Mouse (Mus musculus): ENCODE results near the gene Oaz3. TPM values are rescaled to one million over a fixed set of nuclear protein-coding genes. Genes with fewer than 3 reads are reported as not detected.

Gene Oaz3
- polyA plus RNA-seq, 1 experiment from 2014 or later: 0.76 TPM

GRCm38 (mm10) chr3:94389420-94389819, 54.3 kb downstream of the Oaz3 start:
- Histone ChIP-seq H3K4me1 (replicated peaks; ENCODE audit: control insufficient read depth, insufficient read depth, low read length) (no peaks in the 10 kb centered on the region), H3K4me2 (ENCODE audit: low read depth, low read length, severe bottlenecking) (no peak overlapping the region), H3K9me3 (ENCODE audit: control insufficient read depth, low read length) (no peaks in the 10 kb centered on the region), H3K9ac (ENCODE audit: low read length) (no peak overlapping the region), H3K27ac (ENCODE audit: low read depth, low read length) (no peak overlapping the region), H3K4me3 (ENCODE audit: low read depth, low read length) (no peak overlapping the region), H3K27me3 (ENCODE audit: control insufficient read depth, insufficient read depth, low read length) (no peaks in the 10 kb centered on the region), H3K36me3 (ENCODE audit: control insufficient read depth, insufficient read depth, low read length) (no peaks in the 10 kb centered on the region)
- no peak for DNase-seq (ENCODE audit: low spot score)
- WGBS: 96% methylated on average over 16 of the region's 16 CpGs
- ATAC-seq (replicated peaks; ENCODE audit: low FRiP score): no peak

- Histone ChIP-seq H3K4me1 (replicated peaks; ENCODE audit: control insufficient read depth, insufficient read depth, low read length) (no peaks in the 10 kb centered on the region), H3K36me3 (ENCODE audit: control insufficient read depth, insufficient read depth, low read length) (no peaks in the 10 kb centered on the region), H3K27ac (ENCODE audit: low read depth, low read length) (no peak overlapping the region), H3K9me3 (ENCODE audit: control insufficient read depth, low read length) (no peaks in the 10 kb centered on the region), H3K9ac (ENCODE audit: low read length) (no peak overlapping the region), H3K4me2 (ENCODE audit: low read depth, low read length, severe bottlenecking) (no peak overlapping the region), H3K4me3 (ENCODE audit: low read depth, low read length) (no peak overlapping the region), H3K27me3 (ENCODE audit: control insufficient read depth, insufficient read depth, low read length) (no peaks in the 10 kb centered on the region)
- ATAC-seq (replicated peaks; ENCODE audit: low FRiP score): no peak
- 73% methylated on average over 5 of the region's 5 CpGs for WGBS
- DNase-seq (ENCODE audit: low spot score): no peak
Observed at GRCm38 (mm10) chr3:94388047-94388446, 55.7 kb downstream of the Oaz3 start.

- no peak overlapping the region for H3K4me2 ChIP-seq (ENCODE audit: low read depth, low read length, severe bottlenecking)
- 85% methylated on average over 10 of the region's 10 CpGs for WGBS
- no peak overlapping the region for H3K9ac ChIP-seq (ENCODE audit: low read length)
- no peaks in the 10 kb centered on the region for H3K36me3 ChIP-seq (ENCODE audit: control insufficient read depth, insufficient read depth, low read length)
- no peaks in the 10 kb centered on the region for H3K9me3 ChIP-seq (ENCODE audit: control insufficient read depth, low read length)
- no peaks in the 10 kb centered on the region for H3K27me3 ChIP-seq (ENCODE audit: control insufficient read depth, insufficient read depth, low read length)
- H3K4me1 ChIP-seq (replicated peaks; ENCODE audit: control insufficient read depth, insufficient read depth, low read length): no peaks in the 10 kb centered on the region
- no peak for DNase-seq (ENCODE audit: low spot score)
- no peak overlapping the region for H3K4me3 ChIP-seq (ENCODE audit: low read depth, low read length)
- H3K27ac ChIP-seq (ENCODE audit: low read depth, low read length): no peak overlapping the region
- ATAC-seq (replicated peaks; ENCODE audit: low FRiP score): no peak
Observed at GRCm38 (mm10) chr3:94387391-94387790, 56.3 kb downstream of the Oaz3 start.

GRCm38 (mm10) chr3:94386671-94387070, 57.0 kb downstream of the Oaz3 start:
- Histone ChIP-seq H3K27ac (ENCODE audit: low read depth, low read length) (no peak overlapping the region), H3K36me3 (ENCODE audit: control insufficient read depth, insufficient read depth, low read length) (no peaks in the 10 kb centered on the region), H3K4me2 (ENCODE audit: low read depth, low read length, severe bottlenecking) (no peak overlapping the region), H3K9me3 (ENCODE audit: control insufficient read depth, low read length) (no peaks in the 10 kb centered on the region), H3K27me3 (ENCODE audit: control insufficient read depth, insufficient read depth, low read length) (no peaks in the 10 kb centered on the region), H3K4me3 (ENCODE audit: low read depth, low read length) (no peak overlapping the region), H3K4me1 (replicated peaks; ENCODE audit: control insufficient read depth, insufficient read depth, low read length) (no peaks in the 10 kb centered on the region), H3K9ac (ENCODE audit: low read length) (no peak overlapping the region)
- DNase-seq (ENCODE audit: low spot score) (no peak), ATAC-seq (replicated peaks; ENCODE audit: low FRiP score) (no peak)
- 66% methylated on average over 4 of the region's 4 CpGs for WGBS

GRCm38 (mm10) chr3:94383476-94383875, 60.2 kb downstream of the Oaz3 start:
- Histone ChIP-seq H3K36me3 (ENCODE audit: control insufficient read depth, insufficient read depth, low read length) (no peaks in the 10 kb centered on the region), H3K9me3 (ENCODE audit: control insufficient read depth, low read length) (no peaks in the 10 kb centered on the region), H3K4me2 (ENCODE audit: low read depth, low read length, severe bottlenecking) (no peak overlapping the region), H3K27ac (ENCODE audit: low read depth, low read length) (no peak overlapping the region), H3K27me3 (ENCODE audit: control insufficient read depth, insufficient read depth, low read length) (no peaks in the 10 kb centered on the region), H3K9ac (ENCODE audit: low read length) (no peak overlapping the region), H3K4me1 (replicated peaks; ENCODE audit: control insufficient read depth, insufficient read depth, low read length) (no peaks in the 10 kb centered on the region), H3K4me3 (ENCODE audit: low read depth, low read length) (no peak overlapping the region)
- no peak for ATAC-seq (replicated peaks; ENCODE audit: low FRiP score)
- WGBS: 75% methylated on average over 3 of the region's 3 CpGs
- no peak for DNase-seq (ENCODE audit: low spot score)

Other genes with a start within 250 kb of the Oaz3 start
- not detected in 2 replicates for gene Gm5286, start 247.2 kb downstream of the Oaz3 start, polyA plus RNA-seq (2014; fragmentation: Nextera tagmentation; extraction: Ambion mirVana)
- not detected in 2 replicates for gene Gm4778, start 179.9 kb downstream of the Oaz3 start, polyA plus RNA-seq (2014; fragmentation: Nextera tagmentation; extraction: Ambion mirVana)
- 8.3 and 9.6 TPM in 2 replicates for gene Them4, start 133.8 kb downstream of the Oaz3 start, polyA plus RNA-seq (2014; fragmentation: Nextera tagmentation; extraction: Ambion mirVana)
- 0.35 and 0.57 TPM in 2 replicates for gene Them5, start 101.8 kb downstream of the Oaz3 start, polyA plus RNA-seq (2014; fragmentation: Nextera tagmentation; extraction: Ambion mirVana)
- 0.94 and 2.1 TPM in 2 replicates for gene C2cd4d, start 81.5 kb downstream of the Oaz3 start, polyA plus RNA-seq (2014; fragmentation: Nextera tagmentation; extraction: Ambion mirVana)
- gene Rorc, start 71.1 kb downstream of the Oaz3 start, polyA plus RNA-seq (2014; fragmentation: Nextera tagmentation; extraction: Ambion mirVana): 0.60 and 1.3 TPM in 2 replicates
- 0.23 and 0.35 TPM in 2 replicates for gene Lingo4, start 45.4 kb downstream of the Oaz3 start, polyA plus RNA-seq (2014; fragmentation: Nextera tagmentation; extraction: Ambion mirVana)
- 55.0 and 57.5 TPM in 2 replicates for gene Tdrkh, start 30.6 kb downstream of the Oaz3 start, polyA plus RNA-seq (2014; fragmentation: Nextera tagmentation; extraction: Ambion mirVana)
- gene Mrpl9, start 597 bp downstream of the Oaz3 start, polyA plus RNA-seq (2014; fragmentation: Nextera tagmentation; extraction: Ambion mirVana): 65.3 and 67.0 TPM in 2 replicates
- gene Celf3, start 34.4 kb upstream of the Oaz3 start, polyA plus RNA-seq (2014; fragmentation: Nextera tagmentation; extraction: Ambion mirVana): 137 and 149 TPM in 2 replicates
- gene Riiad1, start 36.4 kb upstream of the Oaz3 start, polyA plus RNA-seq (2014; fragmentation: Nextera tagmentation; extraction: Ambion mirVana): 12.8 and 15.5 TPM in 2 replicates
- gene Snx27, start 138.8 kb upstream of the Oaz3 start, polyA plus RNA-seq (2014; fragmentation: Nextera tagmentation; extraction: Ambion mirVana): 46.9 and 48.5 TPM in 2 replicates
- not detected in 2 replicates for gene Gm10972, start 199.2 kb upstream of the Oaz3 start, polyA plus RNA-seq (2014; fragmentation: Nextera tagmentation; extraction: Ambion mirVana)
- 3.8 and 3.9 TPM in 2 replicates for gene Tuft1, start 215.0 kb upstream of the Oaz3 start, polyA plus RNA-seq (2014; fragmentation: Nextera tagmentation; extraction: Ambion mirVana)
- gene Selenbp2, start 249.6 kb upstream of the Oaz3 start, polyA plus RNA-seq (2014; fragmentation: Nextera tagmentation; extraction: Ambion mirVana): not detected in 2 replicates

Measured in forebrain, embryonic 11.5 days (tissue).